In the genomic region with DNA sequence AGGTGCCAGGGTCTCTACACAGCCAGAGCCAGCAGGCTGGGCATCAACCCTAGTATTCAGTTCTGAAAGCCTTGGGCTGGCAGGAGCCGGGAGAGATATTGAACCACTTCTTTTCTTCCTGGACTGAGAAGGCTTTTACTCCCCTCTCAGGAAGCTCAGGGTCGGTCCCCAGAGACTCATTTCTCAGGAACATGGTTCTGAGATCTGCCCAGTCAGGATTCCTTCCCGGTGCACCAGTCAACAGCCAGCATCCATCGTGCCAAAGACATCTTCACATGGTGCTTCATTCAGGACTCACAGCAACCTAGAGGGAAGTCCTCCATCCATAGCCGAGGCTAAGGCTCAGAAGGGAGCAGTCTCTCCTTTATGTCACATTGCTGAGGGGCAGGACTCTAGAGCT, we compare ENCODE assay signal across 19 mouse cellular contexts. TPM values are rescaled to one million over a fixed set of nuclear protein-coding genes. Genes with fewer than 3 reads are reported as not detected.
"Had no signal": no experiment of that assay in that cellular context is flagged by ENCODE, and none has a peak within 500 bp of the region (broad histone marks: within the 10 kb centered on the region; RNA-seq: fewer than 3 reads in every experiment).

No protein-coding gene starts in this region.

- H3K36me3 ChIP-seq: liver, embryonic 13.5 days; midbrain, embryonic 13.5 days; neural tube, embryonic 12.5 days; neural tube, embryonic 15.5 days; stomach, embryonic 15.5 days had no signal

- H3K4me1 ChIP-seq: liver, embryonic 13.5 days had no signal

- H3K4me3 ChIP-seq: layer of hippocampus, adult 2 months; liver, embryonic 13.5 days; midbrain, embryonic 13.5 days; neural tube, embryonic 12.5 days; neural tube, embryonic 15.5 days; stomach, embryonic 15.5 days had no signal

- H3K9me3 ChIP-seq: liver, embryonic 13.5 days; midbrain, embryonic 13.5 days; neural tube, embryonic 12.5 days; neural tube, embryonic 15.5 days; stomach, embryonic 15.5 days had no signal

- H3K27ac ChIP-seq: kidney, postnatal 0 days; layer of hippocampus, adult 2 months; liver, embryonic 13.5 days; midbrain, embryonic 13.5 days; neural tube, embryonic 12.5 days; neural tube, embryonic 15.5 days; stomach, embryonic 15.5 days had no signal

- H3K27me3 ChIP-seq: midbrain, embryonic 13.5 days; neural tube, embryonic 12.5 days; neural tube, embryonic 15.5 days; stomach, embryonic 15.5 days had no signal

- H3K4me2 ChIP-seq: liver, embryonic 13.5 days; midbrain, embryonic 13.5 days; neural tube, embryonic 12.5 days; neural tube, embryonic 15.5 days; stomach, embryonic 15.5 days had no signal

- DNase-seq: kidney, adult 2 months; layer of hippocampus, adult 9-11 months; liver, embryonic 13.5 days; lung, adult 2 months; lung, postnatal 14 days; right cerebral cortex, adult 18-20 months; thymus, postnatal 25 days had no signal

- ATAC-seq: intestine, postnatal 0 days; midbrain, embryonic 13.5 days had no signal

- H3K9ac ChIP-seq: liver, embryonic 13.5 days; midbrain, embryonic 13.5 days; neural tube, embryonic 12.5 days; neural tube, embryonic 15.5 days; stomach, embryonic 15.5 days had no signal

RNA-seq across cellular contexts. Expression of gene Cep295nl, which starts 32.2 kb away (rescaled TPM):
- total RNA-seq: liver, adult 2 months; megakaryocyte progenitor cell, adult 5-6 weeks had no signal
- polyA plus RNA-seq: large intestine, adult 2 months; liver, adult 2 months; liver, embryonic 13.5 days; liver, embryonic 16.5 days had no signal

RNA-seq across cellular contexts. Expression of gene C1qtnf1, which starts 53.5 kb away (rescaled TPM):
- total RNA-seq: megakaryocyte progenitor cell, adult 5-6 weeks; megakaryocyte-erythroid progenitor cell, adult 5-6 weeks had no signal
